Mouse (Mus musculus): ENCODE results near the gene Scd4.

Gene Scd4

DNA sequence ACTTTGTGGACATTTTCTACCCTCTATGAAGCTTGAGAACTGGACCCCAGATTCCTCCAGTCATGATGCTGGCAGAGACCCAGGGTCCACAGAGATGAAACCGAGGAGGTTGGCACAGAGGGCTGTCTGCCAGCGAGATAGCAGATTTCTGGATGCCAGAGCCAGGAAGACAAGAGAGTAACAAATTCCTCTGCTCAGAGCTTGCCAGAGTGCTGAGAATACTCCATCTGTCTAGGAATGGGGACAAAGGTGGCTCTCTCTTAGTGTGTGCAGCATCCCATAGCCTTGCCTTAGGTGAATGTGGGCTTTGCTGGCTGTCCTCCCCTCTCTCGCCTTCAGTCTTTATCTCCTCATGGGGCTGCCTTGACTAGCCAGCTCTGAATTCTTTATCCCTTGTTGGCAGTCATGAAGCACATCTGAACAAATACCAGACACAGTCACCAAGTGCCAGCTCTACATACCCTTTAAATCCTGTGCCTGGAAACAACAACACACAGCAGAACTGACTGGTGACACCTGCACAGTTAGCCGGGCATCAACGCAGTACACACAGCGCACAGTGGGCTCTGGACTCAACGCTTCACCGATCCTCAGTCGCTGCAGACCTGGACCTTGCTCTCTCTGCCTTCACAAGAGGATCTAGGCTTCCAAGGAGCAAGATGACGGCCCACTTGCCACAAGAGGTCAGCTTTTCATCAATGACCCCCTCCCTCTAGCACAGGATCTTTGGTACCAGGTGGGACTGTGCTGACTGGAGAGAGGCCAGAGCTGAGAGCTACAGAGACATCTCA, at the start of gene Scd4:
Gene Scd4, plus strand, starts transcription at position 260 of the 791 bp plus-strand sequence.
- DNase-seq = peak; percentile 62

DNA sequence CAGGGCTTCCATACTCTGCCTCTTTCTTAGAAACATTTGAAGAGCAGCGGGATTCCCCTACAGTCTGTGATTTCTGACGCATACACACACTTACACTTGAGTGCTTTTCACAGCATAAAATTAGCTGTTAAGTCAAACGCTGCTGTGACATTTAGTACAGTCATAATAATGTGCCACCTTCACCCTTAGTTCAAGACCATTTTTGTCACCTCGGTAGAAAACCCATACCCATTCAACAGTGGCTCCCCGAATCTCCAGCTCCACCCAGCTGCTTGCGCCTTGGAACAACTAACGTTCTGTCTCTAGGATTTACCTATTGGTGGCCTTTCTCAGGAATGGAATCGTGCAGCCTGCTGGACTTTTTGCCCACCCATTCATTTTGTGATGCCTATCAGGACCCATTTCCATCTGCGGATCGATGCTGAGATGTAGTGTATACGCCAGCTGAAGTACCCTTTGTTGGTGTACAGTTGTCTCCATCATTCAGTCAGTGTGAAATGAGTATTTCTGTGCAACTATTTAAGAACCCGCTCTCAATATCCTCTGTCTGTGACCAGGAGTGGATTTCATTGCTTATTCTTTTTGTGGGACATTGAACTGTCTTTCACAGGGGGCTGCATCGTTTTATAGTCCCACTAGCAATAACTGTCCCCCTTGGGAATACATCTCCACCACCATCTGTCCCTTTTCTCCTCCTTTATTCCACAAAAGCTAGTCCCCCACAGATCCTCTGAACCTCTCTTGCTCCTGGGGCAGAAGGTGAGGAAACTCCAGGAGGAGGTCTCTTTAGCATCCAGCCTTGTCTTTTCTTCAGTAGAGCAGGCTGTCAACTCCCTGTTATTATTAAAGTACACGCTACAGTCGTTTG, 49.5 kb upstream of the Scd4 start:
- DNase-seq = no peak

DNA sequence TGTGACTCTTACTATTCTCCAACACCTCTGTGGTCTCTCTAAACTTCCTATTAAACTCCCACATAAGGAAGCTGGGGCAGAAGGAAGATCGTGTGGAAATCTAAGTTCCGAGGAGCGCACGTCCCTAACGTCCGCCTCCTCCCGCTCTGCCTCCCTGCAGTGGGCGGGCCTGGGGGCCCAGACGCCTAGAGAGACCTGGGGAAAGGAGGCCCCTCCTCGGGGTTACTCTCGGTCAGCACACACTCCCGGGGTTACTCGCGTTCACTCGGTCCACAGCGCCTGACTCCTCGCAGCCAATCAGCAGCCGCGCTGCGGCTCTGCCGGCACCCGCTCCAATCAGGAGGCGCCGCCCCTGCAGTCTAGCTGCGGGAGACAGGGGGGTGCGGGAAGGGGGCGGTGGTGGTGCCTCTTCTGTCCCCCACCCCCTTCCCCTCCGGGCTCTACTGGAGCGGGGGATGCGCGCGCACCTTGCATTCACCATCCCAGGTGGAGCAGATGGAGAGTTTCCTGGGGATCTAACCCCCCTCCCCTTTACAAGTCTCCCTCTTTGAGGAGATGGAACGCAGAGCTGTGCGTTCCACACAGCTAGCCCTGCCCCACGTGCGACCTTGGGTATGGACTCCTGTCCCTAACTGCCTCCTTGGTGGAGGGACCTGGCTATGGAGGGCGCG, 48.7 kb upstream of the Scd4 start:
- peak; percentile 95 for DNase-seq

DNA sequence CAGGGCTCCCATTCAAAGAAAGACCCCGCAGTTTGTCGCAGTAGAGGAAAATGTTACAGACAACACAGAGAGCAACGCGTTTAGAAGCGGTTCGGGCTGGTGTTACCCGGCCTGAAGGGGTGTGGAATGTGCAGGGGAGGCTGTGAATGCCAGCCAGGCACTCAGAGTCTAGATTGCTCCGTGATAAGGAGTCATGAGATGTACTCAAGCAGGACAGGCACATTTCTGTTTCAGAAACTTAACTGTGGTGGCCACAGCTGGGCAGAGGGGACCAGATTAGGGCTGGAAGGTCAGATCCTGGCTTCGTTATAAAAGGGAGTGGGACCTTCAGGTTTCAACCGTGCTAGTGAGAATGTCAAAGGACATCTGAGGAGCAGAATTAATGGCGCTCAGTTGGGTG, 48.2 kb upstream of the Scd4 start:
- peak; percentile 70 for DNase-seq

DNA sequence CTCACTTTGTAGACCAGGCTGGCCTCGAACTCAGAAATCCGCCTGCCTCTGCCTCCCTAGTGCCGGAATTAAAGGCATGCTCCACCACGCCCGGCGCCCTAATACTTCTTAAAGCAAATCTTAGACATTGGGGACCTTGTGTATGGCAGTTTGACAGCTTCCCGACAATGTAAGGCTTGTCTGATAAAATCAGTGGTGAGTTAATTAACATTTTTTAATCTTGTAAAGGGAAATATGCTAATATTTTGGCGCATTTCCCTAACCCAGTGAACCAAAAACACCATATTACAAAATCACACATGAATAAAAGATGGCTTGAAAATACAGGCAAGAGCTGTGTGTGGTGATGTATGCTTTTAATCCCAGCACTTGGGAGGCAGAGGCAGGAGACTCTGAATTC, 47.3 kb upstream of the Scd4 start:
- no peak for DNase-seq

DNA sequence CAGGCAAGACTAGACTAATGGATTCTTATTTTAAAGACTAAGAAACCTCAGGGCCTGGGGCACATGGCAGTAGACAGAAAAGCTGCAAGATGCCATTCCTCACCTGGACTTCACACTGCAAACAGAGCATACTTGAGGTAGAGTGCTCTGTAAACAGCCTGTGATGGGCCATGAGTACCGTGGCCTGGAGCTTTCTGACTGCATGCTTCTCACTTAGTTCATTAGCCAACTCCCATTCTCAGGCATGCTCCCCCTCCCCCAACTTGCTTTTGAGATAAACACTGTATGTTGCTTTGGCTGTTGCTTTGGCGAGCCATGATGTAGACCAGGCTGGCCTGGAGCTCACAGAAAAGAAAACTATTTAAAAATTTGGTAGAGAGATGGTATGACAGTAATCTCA, 46.8 kb upstream of the Scd4 start:
- DNase-seq = no peak

DNA sequence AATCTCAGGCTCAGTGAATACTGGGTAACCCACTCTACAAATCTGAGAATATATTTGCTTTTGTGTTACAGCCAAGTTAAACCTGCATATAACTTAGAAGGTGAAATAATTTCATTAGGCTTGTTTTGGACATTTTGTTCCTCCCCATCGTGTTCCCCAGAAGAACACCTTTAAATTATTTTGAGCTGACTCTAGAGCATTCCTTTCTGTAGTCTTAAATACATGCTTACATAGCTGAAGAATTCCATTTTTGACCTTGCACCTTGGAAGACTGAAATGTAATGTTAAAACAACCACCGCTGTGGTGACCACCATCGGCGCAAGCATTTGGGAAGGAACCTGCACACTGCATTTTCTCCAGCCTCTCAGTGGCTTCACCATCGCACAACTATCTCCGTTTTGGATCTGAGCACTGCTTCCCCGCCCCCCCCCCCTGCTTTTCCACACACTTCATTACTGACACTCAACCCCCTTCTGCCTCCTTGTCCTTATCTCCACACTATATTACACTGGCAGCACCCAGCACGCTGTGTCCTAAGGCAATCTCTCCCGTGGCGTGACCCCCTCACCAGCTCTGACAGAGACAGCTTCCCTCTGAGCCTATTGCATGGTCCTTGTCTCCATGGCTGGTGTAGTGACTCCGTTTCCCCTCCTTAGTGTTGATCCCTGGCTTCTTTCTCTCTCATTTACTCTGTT, 45.3 kb upstream of the Scd4 start:
- no peak for DNase-seq

DNA sequence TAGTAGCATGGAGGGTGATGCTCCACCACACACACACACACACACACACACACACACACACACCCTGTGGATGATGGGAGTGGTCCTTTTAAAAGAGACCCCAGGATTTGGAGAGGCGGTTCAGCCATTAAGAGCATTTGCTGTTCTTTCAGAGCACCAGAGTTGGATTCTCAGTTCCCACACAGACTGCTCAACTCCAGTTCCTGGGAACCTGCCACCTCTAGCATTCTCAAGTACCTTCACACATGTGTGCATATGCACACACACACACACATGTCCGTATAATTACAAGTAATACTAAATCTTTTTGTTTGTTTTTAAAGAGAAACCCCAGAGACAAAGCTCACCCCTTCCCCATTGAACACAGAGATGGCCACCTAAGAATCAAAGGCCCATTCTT, 40.8 kb upstream of the Scd4 start:
- DNase-seq = no peak

DNA sequence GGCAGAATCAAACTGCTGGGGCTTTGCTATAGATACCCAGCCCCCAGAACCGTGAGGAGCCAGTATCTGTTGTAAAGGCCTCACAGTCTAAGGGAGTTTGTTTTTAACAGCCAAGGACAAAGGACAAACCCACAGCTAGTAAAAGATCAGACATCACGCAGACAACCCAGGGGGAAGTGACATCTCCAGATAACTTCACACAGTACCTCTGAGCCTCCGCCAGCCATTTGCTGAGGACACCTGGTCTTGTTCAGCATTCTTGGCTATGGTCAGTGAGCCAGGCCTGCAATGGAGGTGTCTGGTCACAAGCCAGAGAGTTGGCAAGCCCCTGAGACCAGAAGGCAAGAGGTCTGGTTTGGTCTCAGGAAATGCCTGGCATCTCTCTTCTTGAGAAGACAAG, 40.4 kb upstream of the Scd4 start:
- no peak for DNase-seq

DNA sequence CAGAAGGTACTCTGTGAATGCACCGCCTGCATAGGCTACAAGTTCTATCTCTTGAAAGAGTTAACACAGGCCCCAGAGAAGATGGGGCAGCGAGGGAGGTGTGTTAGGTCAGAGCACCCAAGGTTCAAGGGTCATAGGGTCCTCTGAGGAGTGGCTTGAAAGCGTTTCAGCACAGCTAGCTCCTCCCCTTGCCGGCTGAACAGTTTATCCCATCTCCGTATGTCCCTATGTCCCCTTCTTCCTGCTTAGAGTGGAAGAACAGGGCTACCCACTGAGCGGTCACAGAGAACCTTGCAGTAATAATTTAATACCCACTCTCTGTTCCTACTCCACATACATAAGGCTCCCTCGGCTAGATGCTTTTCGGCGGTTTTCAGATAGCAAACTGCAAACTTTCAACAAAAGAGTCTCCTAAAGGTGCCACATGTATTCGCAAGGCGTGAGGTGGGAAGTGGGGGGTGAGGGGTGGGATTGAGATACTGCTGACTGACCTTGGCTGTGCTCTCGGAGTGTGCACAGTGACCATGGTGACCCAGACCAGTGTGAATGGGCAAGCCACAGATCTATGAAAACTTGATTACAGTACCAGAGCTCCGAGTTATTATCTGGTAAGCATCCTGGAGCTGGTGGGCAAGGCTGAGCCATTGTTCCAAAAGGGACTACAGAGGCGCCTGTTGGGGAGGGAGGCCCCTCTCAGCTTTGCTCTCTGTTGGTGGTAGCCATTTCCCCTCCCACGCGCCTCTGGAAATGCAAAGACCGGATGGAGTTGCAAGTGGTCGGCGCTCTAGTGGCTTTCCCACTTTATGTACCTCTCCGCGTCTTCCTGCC, 39.7 kb upstream of the Scd4 start, which contains the start of gene Scd2:
Gene Scd2, plus strand, starts transcription at position 734 of the 828 bp plus-strand sequence.
- no peak for DNase-seq

DNA sequence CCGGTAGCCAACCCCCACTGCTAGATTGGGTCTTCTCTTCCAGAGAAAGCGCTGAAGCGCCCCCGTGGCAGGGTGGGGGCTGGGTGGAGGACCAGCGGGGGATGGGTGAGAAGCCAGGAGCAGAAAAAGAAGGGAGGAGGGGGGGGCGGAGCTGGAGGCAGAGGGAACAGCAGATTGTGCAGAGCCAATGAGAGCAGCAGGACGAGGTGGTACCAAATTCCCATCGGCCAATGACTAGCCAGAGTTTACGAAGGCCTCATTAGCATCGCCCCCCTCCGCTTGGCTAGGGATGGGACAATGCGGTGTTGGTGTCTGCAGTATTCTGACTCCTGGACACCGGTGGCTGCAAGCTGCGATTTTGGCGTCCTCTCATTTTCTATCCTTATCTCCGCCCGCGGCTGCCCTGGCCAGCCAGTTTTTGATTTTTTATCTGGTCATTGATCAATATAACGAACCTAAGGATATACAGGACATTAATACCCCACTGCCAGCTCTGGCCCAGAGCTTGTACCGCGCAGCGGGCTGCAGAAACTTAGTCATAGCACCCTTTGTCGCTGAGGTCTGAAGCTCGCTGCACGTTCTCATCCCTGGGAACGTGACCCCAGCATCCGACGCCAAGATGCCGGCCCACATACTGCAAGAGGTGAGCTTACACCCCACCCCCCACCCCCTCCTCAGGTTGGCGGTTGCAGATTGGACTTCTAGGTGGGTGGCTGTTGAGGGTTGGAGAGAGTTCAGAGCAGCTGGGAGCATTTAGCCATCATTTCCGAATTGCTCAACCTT, 38.9 kb upstream of the Scd4 start:
- peak; percentile 92 for DNase-seq

DNA sequence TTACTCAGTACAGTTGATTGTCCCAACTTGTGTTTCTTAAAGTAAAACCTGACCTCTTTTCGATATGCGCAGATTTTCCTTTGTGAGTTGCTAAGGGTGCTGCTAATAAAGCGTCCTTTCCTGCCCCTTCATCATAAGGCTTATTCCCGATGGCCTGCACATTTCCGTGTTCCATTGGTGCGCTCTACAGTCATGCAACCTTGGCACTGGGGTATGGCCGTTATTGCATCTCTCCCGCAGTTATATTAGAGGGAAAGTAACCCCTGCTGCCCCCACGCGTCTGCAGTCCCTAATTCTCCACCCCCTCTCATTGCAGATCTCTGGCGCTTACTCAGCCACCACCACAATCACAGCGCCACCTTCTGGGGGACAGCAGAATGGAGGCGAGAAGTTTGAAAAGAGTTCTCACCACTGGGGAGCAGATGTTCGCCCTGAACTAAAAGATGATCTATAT, 38.3 kb upstream of the Scd4 start:
- peak; percentile 88 for DNase-seq

DNA sequence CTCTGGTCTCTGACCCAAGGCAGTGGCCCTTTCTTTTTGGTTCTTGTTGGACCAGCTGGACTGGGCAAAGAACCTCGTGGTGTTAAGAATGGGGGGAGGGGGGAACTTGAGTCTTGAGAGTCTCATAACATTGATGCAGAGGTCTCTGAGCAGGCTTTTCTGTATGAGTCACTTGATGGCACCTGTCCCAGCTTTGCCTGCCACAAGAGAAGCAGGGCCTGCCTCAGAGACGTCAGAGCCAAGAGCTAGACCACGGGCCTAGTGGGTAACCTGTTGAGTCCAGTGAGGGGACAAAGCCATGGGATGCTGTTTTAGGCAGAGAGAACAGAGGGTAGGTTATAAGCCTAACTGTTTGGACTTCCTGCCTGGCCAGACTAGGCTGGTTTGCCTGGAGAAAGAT, 37.6 kb upstream of the Scd4 start:
- DNase-seq = no peak

DNA sequence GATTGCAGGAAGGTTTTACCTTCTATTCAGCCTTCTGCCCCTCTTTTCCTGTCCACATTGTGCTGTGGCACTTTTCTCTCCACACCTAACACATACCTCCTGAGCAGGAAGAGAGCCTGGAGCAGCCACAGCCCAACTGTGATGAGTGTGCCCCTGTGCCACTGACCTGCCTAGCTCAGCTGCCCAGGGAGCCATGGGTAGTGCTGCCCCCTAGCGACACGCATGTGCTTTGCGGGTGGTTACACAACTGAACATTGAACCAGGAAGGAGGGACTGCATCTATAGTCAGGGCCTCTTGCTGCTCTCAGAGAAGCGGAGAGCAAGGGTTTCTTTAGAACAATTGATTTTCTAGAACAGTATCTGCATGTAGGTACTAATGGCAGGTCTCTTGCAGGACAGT, 37.2 kb upstream of the Scd4 start:
- peak; percentile 90 for DNase-seq

DNA sequence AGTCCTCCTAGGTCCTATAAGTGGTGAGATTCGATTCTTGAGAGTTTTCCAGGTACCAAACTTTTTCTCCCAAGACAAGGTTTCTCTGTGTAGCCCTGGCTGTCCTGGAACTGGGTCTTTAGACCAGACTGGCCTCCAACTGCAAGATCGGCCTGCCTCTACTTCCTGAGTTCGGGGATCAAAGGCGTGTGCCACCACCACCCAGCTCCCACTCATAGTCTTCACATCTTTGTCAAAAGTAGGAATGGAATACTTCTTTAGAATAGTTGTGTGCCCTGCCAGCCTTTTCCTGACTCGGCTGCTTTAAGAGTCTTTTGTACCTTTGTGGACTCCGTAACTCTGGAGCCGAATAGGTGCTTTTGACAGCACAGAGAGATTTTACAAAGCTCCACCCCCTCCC, 36.7 kb upstream of the Scd4 start:
- DNase-seq = no peak

DNA sequence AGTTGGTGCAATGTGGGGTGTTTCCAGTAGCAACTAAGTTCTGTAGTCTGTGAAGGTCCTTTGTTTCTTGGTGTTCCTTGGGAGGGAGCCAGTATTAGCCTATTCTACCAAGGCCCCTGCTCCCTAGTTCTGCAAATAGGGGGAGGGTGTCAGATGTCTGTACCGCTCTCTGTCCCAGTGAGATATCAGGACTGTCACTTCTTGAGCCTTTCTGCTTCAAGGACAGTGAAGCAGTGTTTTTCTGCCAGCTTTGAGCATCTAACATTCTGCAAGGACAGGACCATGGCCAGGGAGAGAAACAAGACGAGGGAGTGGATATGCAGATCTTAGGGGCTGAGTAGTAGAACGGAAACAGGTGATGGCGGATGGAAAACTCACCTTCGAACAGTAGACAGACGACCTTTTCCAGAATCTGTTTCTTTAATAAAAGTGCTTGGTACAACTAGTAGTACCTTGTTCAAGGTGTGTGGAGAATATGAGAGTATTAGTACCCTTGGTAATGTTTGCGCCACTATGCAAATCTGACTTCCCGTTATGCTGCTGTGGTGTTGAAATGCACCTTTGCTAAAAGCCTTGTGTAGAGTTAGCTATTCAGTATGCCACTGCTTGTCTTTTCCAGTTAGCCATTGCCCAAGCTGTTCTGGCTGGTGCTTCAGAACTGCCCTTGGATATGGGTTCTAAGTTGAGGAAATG, 35.7 kb upstream of the Scd4 start:
- no peak for DNase-seq

DNA sequence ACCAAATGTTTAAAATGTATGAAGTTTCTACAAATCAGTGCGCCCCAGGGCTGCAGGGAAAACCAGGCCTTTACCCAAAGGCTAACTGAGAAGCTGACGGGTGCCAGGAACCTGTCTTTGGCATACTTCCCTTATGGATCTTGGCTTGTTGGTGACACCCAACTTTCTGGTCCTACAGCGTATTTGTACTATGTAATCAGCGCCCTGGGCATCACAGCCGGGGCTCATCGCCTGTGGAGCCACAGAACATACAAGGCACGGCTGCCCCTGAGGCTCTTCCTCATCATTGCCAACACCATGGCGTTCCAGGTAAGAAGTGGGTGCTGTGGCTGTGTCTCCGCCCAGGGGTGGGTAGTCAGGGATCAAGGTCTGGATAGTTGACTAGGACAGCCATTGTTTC, 35.0 kb upstream of the Scd4 start:
- DNase-seq = no peak

DNA sequence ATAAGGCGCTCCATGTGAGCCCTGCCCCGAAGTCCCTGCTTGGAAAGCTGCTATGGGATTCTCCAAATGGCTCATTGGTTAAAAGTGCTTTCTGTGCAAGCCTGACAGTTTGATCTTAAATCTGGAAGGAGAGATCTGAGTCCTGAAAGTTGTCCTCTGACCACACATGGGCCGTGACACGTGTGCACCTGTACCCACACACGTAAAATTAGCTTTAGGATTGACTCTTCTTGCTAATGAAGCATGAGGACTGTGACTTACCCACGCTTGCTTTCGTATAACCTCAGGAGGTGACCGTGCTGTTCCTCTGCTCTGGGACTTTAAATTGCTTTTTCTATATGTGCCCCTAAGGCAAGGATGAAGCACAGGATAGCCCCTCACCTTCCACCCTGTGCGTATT, 33.8 kb upstream of the Scd4 start:
- no peak for DNase-seq

DNA sequence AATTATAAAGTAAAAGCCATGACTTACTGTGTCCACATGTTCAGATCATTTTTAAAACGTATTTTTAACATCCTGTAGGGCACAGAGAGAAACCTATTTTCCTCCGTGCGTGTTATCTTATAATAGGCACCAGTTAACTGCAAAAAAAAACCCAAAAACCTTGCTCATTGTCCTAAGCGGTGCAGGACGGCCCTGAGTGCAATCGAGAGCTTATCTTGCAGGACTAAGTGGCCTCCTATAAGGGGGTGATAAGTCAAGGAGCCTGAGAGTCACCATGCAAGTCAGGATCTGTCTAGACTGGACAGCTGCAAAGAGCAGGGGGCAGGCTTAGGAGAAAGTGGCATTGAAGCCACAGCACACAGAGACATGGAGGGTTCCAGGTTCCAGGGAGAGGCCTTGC, 33.0 kb upstream of the Scd4 start:
- DNase-seq = no peak

DNA sequence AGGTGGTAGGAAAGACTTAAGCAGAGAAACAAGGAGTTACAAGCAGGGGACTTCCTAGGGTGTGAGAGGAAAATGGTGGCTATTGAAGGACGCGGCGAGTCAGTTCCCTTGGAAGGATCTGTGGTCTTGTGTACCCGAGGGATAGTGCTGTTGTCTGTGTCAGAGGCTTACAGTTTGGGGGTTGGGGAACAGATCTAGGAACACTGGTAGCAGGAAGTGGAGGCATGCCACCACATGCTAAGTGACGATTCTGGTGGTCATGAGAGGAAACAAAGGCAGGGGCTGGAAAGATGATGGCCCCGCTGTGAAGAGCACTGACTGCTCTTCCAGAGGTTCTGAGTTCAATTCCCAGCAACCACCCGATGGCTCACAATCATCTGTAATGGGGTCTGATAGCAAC, 32.4 kb upstream of the Scd4 start:
- DNase-seq = no peak
